Mouse (Mus musculus): ENCODE results near the gene Uevld.
A peak's percentile ranks its signal among the peaks of the same experiment; 100 is the strongest.
"Not testable (repeated sequence)": the region's sequence is repeated elsewhere in the genome, so short reads cannot be mapped to it uniquely, and the experiment has no call there.

Gene Uevld

DNA sequence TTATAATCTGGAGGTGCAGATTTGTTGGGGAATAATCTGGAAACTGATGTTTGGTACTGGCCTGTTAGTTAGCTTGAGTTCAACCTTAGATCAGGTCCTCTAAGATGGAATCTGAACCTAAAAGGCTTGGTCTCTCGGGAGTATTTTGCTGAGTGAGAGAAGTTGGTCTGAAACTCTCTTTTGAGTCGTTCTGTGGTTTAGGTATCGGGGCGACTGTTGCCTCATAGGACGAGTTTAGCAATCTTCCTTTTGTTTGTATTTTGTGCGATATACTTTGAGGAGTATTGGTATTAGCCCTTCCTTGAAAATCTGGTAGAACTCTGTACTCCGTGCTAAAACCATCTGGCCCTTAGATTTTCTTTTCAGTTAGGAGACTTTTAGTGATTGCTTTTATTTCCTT is 5.7 kb upstream of the Uevld start:
- no peak for DNase-seq

DNA sequence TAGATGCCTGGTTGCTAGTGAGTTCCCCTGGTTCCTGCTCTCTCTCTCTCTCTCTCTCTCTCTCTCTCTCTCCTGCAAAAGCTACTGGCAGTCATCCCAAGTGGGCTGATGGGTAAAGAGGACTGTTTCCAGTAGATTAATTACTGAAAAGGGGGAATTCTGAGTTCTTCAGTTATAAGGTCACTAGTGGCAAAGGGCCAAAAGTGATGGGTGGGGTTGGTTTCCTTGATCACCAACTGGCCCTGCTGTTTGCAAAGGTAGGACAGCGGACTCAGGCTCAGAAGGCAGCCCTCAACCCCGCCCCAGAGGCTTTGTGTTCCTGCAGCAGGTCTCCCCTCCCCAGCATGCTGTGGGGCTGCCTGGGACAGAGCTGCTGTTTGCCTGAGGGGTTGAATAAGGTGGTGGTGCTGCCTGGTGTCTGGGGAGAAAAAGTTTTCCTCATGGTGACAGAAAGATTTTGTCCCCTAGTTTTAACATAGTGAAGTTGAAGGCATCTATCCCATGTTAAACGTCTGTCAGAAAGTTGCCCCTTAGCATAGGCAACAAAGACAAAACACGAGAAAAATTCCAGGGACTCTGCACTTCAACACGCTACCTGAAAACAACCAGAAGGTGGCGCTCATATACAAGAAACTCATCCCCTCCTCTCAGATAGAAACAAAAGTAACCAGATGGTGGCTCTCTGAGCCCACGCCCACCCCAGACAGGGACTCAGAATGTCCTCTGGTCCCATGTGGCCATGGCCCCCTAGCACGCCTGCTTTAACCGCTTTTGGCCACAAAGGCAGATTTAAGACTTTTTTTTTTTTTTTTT is 4.7 kb upstream of the Uevld start:
- DNase-seq: peak; percentile 59

GRCm38 (mm10) chr7:46962132-46962531 is 3.8 kb upstream of the Uevld start:
- no peak for DNase-seq

DNA sequence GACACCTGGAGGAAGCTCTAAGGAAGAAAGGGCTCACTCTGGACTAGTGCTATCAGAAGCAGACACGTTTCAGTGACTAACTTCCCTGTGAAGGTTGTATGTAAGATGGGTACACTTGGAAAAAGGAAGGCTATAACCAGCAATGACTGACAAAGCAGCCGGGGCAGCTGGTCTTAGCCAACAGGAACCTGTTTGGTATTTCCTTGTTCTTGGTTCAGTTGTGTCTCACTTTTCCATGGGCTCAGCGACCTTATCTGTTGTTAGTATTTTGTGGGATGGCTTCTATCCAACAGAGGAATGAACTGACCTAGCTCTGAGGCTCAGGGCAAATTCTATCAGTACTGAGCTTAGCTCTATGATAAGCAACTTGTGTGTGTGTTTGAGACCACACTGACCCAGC is 2.7 kb upstream of the Uevld start:
- DNase-seq: peak; percentile 19

- DNase-seq: no peak
These were observed 526 bp upstream of the Uevld start for GRCm38 (mm10) chr7:46958853-46959252.

GRCm38 (mm10) chr7:46935847-46936246 is 22.5 kb downstream of the Uevld start:
- DNase-seq: peak; percentile 23

DNA sequence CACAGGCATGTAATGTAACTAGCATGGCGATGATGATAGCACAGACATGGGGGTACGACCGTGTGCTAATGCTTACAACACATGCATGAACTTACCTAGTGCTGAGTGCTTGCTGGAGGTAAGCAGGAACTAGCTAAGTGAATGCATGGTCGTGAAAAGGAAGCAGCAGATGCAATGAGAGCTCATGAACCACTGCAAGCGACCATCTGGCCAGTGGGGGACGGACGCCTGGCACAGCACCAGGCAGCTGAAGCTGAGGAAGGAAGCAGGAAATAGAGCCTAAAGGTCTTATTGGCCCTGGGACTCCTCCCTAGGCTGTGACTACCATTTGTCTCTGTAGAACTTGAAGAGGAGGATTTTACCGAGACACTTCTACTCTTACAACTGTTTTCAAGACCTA is 23.5 kb downstream of the Uevld start:
- DNase-seq: no peak

GRCm38 (mm10) chr7:46931370-46931769 is 27.0 kb downstream of the Uevld start:
- DNase-seq: no peak

GRCm38 (mm10) chr7:46928291-46928690 is 30.0 kb downstream of the Uevld start:
- DNase-seq: no peak

- no peak for DNase-seq
These were observed 36.3 kb downstream of the Uevld start for GRCm38 (mm10) chr7:46922075-46922474.

DNA sequence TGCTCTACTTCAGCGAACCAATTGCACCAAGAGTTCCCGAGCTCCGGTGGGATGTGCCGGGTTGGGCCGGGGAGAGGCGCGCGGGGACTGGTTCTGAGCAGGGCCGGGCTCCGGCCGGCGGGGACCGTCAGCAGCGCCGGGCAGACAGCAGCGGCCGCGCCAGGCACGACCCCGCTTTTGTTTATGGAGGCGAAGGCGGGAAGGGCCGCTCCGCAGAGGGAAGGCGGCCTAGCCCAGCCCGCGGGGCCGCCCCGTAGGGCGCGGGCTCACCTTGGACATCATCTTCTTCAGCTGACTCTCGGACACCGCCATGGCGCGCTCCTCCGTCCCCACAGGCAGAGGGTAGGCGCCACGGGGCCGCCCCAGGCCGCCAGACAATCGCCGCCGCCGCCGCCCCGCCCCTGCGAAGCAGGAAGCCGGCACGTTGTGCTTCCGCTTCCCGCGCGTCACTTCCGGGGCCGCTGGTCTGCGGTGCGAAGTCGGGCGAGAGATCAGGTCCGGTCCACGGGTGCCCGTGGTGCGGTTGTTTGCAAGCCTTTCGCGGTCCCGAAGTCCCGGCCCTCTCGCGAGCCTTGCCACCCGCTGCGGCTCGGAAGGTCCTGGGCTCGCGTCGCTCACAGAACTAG is 38.7 kb downstream of the Uevld start, which contains the start of gene Tsg101:
Gene Tsg101, minus strand, starts transcription at position 419 of the 626 bp plus-strand sequence.
- DNase-seq: peak; percentile 88

DNA sequence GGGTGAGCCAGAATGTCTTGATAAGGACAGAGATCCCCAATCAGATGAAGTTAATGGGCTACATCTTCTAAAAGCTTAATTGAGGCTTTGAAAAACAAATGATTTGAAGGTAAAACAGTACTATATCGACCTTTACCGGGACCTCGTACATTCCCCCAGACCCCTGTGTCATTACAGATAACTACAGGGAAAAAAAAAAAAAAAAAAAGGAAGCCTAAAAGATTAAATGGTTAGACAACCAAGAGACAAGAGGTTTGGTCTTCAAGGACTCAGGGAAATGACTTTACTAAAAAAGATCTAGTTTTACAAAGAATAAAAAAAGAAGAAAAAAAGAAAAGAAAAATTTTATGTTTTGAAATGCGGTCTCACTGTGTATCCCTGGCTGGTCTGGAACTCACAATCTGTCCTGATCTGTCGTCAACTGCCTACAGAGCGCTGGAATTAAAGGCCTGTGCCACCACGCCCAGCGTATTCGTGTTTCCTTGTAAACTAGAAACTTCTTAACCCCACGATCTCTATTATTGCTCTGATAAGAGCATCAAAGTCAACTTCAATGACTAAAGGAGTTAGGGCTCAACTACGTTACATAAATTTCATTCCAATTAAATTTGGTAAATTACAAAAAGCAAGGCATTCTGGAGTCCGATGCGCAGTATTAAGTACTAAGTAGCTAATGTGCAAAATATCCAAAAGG is 39.5 kb downstream of the Uevld start:
- no peak for DNase-seq

- no peak for DNase-seq
These were observed 42.0 kb downstream of the Uevld start for GRCm38 (mm10) chr7:46916376-46916775.

DNA sequence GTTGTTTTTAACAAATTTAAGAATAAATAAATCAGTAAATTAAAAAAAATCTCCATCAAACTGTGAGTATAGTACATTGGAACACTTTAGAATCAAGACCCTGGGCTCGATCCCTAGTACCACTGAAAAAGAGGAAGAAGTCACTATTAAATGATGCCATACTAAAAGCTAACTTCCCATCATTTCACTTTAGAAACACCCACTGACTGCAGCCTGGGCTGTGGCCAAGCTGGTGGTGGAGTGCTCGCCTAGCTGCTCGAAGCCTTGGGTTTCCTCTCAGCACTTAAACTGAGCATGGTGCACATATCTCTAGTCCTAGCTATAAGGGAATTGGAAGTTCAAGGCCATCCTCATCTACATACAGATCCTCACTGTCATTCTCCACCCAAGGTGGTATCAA is 47.1 kb downstream of the Uevld start:
- no peak for DNase-seq

GRCm38 (mm10) chr7:46899343-46899742 is 59.0 kb downstream of the Uevld start:
- DNase-seq: no peak

DNA sequence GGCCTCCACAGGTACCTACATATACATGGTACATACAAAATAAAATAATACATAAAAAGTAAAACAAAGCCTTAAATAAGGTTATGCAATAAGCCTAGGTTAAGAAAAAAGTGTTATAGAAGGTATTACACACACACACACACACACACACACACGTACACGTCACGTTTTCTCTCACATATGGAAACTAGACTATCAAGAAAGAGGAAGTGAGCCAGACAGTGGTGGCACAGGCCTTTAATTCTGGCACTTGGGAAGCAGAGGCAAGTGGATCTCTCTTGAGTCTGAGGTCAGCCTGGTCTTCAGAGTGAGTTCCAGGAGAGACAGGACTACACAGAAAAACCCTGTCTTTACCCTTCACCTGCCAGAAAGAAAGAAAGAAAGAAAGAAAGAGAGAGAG is 62.8 kb downstream of the Uevld start:
- DNase-seq: no peak

DNA sequence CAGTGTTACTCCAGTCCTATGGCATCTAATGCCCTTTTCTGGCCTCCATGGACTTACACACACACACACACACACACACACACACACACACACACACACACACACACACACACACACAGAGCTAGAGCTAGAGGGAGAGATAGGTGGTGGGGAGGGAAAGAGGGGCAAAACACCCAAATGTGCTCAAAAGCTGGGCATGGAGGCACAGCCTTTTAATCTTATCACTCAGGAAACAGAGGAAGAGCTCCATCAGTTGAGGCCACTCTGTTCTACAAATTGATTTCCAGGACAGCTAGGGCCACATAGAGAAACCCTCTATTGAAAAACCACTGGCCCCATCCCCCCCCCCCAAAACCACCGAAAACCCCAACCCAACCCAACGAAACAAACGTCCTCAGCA is 75.0 kb downstream of the Uevld start:
- no peak for DNase-seq

DNA sequence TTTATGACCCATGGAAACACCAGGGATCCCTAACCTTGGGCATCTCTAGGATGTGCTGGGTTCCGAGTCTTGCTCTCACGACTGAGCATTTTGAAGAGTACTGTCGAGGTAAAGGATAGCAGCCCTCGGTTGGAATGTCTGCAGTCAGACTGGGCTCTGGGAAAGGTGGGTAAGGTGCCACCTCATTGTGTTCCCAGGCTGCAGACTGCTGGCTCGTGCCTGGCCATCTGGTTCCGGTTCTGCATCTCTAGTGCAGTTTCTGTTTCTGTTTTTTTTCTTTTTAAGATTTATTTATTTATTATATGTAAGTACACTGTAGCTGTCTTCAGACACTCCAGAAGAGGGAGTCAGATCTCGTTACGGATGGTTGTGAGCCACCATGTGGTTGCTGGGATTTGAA is 76.4 kb downstream of the Uevld start:
- not testable (repeated sequence) for DNase-seq

GRCm38 (mm10) chr7:46880992-46881391 is 77.3 kb downstream of the Uevld start:
- no peak for DNase-seq

- DNase-seq: peak; percentile 9
These were observed 78.5 kb downstream of the Uevld start for GRCm38 (mm10) chr7:46879851-46880250.

DNA sequence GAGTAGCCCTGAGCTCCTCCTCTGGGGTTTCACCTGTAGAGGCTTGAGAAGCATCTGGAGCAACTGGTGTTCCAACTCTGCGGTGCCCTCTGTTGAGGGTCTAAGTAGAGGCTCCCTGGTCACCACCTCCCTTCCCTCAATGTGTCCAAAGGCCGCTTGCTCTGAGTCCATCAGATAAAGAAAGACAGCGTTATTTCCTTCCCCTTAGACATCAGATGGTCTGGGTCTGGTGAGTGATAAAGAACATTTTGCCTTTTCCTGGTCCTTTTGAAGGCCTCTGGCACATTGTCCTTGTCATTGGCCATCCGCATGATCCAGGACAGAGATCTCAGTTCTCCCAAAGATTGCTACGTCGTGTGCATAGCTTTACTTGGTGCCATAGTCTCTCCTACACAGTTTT is 81.1 kb downstream of the Uevld start:
- DNase-seq: no peak

GRCm38 (mm10) chr7:46876841-46877240 is 81.5 kb downstream of the Uevld start:
- no peak for DNase-seq
